Mouse (Mus musculus) adrenal gland (tissue): ENCODE measurements around the gene Rps12.
"Not testable (repeated sequence)": the region's sequence is repeated elsewhere in the genome, so short reads cannot be mapped to it uniquely, and the experiment has no call there.

ENCODE experiments used
- intact Hi-C: fragments of 180-260 bp; cut with DNase I; formaldehyde crosslinking; loops from one replicate; pipeline ENCODE4 v1.15.1; 2025
- long read RNA-seq, 2 experiments: library from polyadenylated mRNA; unstranded; transcript quantifications; one replicate each; pipeline ENCODE4 v2.0.0; 2020; ENCODE audit warnings: borderline replicate concordance in 1 of 2; ENCODE audit not compliant: insufficient replicate concordance in 1 of 2

Rps12 gene
- long read RNA-seq, experiment 1, transcript Rps12-203 (6 exons, 584 nt), result major isoform, 133 of 144 reads
- long read RNA-seq, experiment 1, partial matches to known transcripts, result 0 of 144 reads
- long read RNA-seq, experiment 1, other reads (novel, unspliced or antisense), result 8 of 144 reads
- long read RNA-seq, experiment 2, transcript Rps12-203 (6 exons, 584 nt), result major isoform, 98 of 103 reads
- long read RNA-seq, experiment 2, partial matches to known transcripts, result 1 of 103 reads
- long read RNA-seq, experiment 2, other reads (novel, unspliced or antisense), result 4 of 103 reads

DNA sequence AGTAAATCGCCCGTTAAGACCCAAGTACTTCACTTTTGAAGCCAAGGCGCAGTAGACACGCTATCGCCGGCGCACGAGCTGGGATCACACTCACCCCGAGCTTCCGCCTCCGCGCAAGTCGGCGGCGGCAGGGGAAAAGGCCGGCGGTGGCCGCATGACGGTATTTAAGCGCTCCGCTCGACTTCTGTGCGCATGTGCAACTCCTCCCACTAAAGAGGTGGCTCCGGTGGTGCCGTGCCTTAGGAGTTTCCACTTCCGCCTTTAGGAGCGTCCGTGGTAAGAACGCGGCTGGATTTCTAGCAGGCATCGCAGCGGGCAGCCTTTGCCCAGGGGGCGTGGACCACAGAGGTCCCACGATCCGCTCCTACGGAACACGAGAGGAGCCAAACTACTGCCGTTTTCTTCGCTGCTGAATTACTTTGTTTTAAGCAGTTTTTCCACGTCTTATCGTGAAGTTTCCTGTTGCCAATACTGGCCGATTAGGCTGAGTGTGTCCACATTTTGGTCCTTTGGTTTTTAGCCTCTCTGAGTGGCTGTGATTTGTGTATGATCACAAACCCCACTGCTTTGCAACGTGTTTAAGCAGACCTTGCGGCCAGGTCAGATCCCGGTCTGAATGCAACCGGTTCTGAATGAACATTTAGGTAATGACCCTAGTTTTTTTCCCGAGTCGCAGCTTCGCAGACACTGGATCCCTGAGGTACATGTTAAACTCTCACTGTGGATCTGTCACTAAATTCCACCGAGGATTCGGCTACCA lies at the start of gene Rps12:
Rps12 (minus strand) TSS at position 214 of the 760 bp plus-strand sequence.
- intact Hi-C loops, result no loop called here

DNA sequence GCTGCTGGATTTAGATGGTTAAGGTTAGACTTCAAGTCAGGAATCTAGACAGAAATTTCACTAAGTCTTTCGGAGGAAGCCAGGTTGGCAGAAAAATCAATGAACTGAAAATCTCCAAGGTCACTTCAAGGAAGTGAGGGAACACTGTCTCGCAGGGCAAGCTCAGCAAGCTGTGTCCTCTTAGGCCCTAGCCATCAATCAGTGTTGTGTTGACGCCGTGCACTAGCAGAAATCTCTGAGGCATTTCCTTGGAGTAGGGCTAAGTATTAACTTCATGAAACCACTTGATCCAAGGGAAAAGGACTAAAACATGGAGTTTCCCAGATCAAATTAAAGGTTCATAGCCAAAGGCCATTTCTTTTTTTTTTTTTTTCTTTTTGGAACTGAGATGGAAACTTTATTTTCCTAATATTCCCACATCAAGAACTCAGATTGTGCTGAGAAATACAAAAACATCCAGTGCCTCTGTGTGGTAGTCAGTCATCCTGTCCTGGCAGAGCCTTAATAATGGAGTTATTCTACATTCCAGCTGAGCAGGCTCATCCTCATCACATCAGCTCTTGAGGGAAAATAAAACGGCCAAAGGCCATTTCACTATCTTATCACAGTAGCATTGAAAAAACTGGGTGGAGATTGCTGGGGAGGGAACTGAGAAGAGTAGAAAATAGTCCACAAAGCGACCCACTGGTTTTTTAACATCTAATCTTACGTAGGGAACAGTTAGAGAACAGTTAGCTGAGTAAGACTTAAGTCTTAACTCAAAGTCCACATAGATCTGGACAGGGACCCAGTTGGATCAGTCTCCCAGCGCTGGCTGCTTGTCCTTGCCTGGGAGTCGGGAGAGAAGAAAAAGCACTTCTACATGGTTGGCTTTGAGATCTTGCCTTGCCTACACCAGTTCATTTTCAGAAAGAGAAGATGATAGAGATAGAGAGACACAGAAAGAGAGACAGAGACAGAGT lies 49.2 kb upstream of the Rps12 start:
- intact Hi-C loops, result no loop called here

DNA sequence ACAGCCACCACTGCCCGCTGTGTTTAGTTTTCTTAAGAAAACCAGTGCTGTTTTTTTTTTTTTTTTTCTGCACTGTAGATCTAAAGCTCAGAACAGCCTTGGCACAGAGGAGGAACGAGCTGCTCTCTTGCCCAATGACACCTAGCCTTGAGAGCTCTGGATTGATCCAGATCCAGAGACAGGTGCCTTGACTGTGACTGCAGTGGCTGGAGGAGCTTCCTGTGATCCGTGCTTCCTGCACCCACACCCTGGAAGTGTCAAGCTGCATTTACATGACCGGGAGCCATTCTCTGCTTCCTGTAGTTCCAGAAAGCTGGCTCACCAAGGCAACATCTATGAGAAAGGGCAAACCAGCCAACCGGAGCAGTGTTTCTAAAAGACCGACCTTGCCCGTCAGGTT lies 39.4 kb upstream of the Rps12 start:
- intact Hi-C loops, result no loop called here

DNA sequence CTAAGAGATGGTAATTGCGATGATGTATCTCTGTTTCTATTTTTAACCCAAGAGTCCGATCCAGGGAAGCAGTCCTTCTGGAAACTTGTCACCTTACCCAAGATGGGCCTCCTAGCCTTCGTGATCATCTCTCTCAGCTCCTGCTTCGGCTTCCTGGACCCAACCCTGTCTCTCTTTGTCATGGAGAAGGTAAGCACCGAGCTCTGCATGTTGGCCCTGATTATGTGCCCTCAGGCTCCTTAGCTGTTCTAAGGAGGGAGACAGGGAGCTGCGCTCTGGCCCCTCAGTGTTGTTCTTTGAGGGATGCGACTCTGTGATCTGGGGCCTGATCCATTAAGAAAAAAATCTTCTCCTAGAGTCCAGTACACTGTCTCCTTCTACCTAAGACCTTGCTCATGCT lies 29.2 kb upstream of the Rps12 start:
- intact Hi-C loops, result loop anchor here (10.0 kb wide), 1 partner anchor 479 kb away; no protein-coding TSS in a partner anchor

DNA sequence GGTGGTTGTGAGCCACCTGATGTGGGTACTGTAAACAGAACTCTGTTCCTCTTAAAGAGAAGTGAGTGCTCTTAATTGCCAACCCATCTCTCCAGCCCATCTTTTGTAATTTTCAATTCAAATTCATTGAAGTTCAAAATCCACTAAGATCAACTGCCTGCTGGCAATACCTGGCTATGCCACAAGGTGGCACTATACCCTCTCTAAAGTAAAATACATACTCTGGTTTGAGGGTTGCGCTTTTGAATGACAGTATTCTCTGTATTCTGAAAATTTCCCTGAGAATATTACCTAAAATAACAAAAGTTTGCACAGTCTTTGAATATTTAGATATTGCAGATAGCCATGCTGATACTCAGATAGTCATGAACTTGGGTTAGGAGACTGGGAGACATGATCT lies 28.1 kb upstream of the Rps12 start:
- intact Hi-C loops, result loop anchor here (2.0 to 10.0 kb wide), 2 partner anchors 164 to 480 kb away; no protein-coding TSS in a partner anchor

DNA sequence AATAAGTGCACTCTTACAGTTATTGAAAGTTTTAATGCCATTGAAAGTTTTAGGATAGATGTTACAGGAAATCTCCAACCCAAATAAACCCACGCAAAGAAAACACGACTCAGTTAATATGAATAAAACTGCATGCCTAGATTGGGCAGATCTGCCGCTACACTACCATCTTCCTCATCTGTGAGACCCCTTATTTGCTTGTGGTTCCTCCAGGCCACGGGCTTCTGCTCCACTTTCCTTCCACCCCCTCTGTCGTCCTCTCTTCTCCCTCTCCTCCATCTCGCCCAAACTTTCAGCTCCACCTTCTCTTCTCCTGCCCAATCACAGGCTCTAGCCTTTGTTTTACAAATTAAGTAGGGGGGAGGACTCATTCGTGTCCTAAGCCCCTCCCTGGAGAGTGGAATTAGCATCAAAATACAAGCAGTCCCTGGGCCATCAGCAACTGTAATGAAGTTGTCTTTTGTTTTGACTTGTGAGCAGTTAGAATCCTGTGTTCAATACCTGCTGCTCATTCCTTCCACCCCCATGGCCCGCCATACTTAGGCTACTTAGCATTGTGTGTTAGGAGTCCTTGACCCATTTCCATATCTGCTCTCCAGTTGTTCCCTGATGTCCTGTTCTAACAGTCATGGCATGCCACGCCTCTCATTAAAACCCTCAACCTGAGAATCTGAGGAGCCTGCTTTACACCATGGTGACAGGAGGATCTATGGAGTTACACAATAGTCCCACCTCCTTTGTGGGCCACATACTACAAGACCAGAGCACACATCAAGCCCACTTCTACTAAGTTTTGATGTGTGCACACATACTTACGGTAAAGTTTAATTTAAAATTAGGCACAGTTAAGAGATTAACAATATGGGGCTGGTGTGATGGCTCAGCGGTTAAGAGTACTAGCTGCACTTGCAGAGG lies 26.0 kb upstream of the Rps12 start:
- intact Hi-C loops, result loop anchor here (5.0 to 10.0 kb wide), 3 partner anchors 269 to 482 kb away; no protein-coding TSS in a partner anchor

DNA sequence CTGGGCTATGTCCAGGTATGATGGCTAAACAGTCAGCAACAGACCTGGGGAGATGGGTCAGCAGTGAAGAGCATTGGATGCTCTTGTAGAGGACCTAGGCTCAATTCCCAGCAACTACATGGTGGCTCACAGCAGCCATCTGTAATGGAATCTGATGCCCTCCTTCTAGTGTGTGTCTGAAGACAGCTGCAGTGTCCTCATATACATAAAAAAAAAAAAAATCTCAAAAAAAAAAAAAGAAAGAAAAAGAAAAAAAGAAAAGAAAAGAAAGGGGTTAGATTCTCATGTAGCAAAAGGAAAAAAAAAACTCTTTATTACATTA lies 25.3 kb upstream of the Rps12 start:
- intact Hi-C loops, result loop anchor here (5.0 to 10.0 kb wide), 3 partner anchors 270 to 482 kb away; no protein-coding TSS in a partner anchor

DNA sequence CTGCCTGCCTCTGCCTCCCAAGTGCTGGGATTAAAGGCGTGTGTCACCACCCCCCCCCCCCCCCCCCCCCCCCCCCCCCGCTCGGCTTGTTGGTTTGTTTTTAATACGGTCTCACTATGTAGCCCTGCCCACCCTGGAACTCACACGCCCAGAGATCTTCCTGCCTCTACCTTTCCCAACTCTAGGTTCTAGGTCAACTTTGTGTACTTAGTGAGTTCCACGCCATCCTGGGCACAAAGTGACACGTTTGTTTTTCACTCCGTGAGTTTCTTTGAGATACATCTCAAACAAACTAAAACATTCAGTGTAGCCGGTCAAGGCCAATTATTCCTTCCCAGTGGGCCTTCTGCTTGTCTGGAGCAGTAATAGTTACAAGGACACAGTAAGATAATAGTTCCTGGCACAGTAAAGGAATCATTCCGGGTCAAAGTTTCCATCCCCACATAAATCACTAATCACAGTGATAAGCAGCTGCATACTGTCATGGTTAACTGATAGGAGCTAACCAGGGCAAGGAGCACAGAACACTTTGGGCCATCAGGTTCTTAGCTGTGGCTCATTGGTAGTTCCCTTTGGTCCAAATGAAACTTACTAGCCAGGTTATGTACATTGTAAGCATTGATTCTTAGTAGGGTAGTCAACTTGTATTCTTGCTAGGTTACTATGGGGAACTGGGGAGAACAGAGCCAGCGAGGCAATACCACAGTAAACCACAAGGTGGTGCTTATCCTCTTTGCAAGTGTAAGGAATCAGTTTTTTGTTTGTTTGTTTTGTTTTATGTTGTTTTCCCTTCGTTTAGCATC lies 24.8 kb upstream of the Rps12 start:
- intact Hi-C loops, result loop anchor here (5.0 to 10.0 kb wide), 3 partner anchors 270 to 483 kb away; no protein-coding TSS in a partner anchor

DNA sequence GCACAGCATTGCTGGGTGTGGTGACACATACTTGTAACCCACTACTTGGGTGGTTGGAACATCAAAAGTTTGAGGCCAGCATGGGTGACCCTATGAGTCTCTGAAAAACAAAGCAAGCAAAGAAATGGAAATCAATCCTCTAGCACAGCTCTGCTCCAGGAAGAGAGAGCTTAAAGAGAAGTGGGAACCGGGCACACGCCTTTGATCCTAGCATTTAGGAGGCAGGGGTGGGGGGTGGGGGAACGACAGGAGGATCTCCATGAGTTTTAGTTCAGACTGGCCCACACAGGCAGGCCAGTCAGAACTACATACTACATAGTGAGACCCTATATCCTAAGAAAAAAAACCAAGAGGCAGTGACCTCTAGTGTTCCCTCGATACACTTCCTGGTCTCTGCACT lies 19.1 kb upstream of the Rps12 start:
- intact Hi-C loops, result no loop called here

DNA sequence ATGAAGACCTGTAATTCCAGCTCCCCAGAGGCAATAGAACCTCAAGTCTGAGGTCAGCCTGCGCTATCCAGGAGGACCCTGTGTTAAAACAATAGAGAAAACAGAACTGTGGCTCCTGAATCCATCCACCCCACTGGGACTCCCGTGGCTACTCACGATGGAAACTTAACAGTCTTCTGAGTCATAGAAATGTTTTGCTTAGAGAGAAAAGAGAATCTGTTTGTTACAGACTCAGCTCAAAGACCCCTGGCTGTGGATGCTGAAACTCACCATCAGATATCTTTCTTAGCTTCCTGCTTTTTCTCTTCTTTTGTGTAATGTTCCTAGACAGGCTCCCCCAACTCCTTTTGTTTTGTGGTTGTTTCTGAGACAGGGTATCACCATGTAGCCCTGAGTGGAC lies 17.6 kb upstream of the Rps12 start:
- intact Hi-C loops, result no loop called here

DNA sequence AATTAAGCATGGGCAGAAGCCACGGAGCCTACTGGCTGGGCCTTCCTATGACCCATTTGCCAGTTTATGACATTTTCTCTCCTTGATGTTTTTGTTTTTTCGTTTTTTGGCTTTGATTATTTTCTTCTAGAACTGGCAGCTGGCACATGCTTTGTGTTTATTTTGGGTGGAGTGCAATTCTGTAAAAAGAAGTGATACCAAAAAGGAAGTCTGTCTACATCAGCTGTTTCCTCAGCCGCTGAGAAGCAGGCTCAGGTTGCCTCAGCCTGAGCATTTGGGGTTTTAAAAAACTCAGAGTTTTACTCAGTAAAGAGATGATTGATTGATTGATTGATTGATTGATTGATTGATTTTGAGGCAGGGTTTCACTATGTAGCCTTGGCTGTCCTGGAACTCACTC lies 15.8 kb upstream of the Rps12 start:
- intact Hi-C loops, result no loop called here

DNA sequence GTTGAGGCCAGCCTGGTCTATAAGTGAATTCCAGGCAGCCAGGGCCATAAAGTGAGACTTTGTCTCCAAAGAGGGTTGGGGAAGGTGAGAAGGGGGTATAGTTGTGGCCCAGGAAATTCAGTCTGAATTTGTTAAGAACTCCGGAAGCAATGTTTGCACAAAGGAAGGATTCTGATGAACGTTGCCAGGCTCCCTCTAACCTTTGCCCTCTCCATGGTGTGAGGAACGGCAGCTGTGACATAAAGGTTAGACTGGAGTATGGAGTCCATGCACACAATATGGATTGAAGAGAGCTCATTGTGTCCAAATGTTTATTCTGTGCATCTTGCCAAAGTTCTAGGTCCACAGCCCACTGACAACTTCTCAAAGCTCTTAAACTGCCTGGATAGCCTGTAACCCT lies 12.9 kb upstream of the Rps12 start:
- intact Hi-C loops, result no loop called here

DNA sequence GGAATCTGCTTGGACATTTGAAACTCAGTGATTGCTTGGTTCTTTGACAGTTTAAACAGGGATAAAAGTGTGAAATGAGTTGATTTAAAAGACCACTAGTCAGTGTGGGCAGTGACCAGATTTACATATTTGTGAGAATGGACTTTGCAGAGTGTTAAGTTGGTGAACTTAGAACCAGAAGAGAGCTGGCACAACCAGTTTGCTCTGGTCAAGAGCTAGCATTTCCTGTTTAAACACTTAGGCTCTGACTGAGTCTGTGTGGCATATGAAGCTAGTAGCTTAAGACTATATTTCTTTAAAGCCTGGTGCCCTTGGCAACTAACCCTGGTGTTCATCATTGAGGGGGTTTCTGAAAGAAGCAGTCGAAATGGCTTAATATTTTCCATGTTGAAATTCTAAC lies 11.1 kb upstream of the Rps12 start:
- intact Hi-C loops, result no loop called here

DNA sequence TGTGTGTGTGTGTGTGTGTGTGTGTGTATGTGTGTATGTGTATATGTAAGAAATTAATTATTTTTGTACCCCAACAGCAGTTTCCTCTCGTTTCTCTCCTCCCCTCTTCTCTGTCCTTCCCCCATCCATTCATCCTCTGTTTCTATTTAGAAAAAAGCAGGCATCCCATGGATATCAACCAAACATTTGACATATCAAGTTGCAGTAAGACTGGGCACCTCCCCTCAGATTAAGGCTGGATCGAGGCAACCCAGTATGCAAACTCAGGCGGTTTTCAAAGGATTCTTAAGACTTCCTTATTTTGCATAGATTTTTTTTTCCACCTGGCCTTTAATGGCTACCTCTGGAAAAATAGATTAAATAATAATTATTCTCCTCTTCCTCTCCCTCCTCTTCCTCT lies 10.5 kb upstream of the Rps12 start:
- intact Hi-C loops, result no loop called here

DNA sequence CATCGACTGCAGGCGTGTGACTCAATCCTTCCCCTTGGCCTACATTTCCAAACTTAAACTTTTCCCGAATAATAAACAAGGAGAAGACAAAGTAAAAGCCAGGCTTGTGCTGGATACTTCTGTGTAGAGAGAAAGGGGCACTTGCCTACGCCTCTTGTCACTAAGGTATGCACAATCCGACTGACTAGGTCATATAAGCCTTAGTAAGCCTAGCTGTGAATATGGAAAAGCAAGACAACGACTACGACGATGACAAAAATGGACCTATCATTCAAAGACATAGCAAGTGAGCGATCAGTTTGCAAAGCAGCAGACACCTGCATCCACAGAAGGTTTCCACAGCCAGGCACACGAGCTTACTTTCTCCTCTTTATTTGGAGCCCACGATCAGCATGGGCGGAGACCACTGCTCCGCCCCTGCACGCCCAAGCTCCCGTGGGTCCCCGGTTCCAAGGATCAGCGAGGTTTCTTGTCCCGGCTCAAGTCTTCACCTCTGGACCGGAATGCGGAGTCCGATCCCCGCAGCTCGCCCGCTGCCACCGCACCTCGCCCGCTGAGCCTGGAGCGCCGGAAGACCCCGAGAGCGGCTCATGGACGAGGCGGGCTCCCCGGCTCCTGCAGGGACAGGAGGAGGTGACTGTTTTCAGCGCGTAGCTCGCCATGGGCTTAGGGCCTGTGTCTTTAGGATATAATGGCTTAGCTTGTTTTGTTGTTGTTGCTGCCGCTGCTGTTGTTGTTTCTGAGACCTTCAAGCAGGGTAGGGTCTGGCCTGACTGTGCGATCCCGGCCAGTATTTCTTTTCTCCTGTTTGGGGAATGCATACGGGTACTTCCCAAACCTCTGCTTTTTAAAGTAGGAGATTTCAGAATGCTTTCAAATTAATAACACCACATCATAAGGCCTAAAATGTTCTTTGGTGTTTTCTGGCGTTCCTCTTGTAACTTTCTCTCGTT lies 9.8 kb upstream of the Rps12 start, which contains the start of gene Slc18b1:
Slc18b1 (plus strand) TSS at position 436 of the 953 bp plus-strand sequence.
- intact Hi-C loops, result no loop called here

DNA sequence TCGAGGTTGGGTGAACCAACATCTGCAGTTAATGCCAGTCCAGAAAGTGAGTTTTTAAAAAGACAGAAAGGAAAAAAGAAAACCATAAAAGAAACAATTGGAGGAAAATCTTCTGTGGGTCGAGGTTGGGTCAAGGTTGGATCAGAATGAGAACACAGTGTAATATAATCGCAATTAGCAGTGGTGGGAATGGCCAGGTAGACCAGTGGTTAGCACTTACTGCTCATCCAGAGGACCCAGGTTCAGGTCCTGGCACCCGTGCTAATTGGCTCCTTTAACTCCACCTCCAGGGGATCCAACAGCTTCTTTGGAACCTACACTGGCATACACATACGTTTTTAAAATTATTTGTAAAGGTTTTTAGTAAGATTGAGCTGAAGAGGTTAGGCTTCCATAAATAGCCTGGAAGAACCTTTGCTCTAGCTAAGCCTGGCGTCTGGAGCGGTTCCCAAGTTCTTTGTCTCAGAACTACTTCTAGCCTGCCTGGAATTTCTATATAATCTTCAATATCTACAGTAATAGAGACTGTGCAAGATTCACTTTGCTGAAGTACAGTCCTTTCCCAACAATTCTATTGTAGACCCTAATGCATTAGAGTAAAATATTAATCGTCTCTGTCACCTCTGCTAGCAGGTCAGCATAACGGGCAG lies 8.9 kb upstream of the Rps12 start:
- intact Hi-C loops, result no loop called here

DNA sequence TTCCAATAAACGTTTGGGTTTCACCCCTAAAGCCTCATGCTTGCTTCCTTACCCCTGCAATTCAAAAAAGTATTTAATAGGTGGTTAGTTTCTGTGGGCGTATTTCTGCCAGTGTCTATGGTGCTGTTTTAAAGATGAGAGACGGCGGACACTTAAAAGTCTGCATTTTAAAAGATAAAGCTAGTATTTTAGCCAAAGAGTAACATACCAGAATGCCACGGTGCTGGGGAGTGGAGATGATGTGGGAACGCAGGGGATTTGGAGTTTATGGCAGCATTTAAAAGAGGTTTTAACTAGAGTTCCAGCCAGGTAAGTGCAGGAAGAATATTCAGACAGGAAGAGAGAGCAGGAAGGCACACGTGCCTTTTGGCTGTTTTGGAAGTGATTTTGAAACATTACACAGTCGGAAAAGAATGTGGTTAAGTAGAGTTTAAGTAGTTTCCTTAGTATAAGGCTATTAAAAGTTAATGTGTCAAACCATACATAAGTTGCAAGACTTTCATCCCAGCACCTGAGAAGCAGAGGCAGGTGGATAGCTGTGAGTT lies 1.1 kb upstream of the Rps12 start:
- intact Hi-C loops, result no loop called here

DNA sequence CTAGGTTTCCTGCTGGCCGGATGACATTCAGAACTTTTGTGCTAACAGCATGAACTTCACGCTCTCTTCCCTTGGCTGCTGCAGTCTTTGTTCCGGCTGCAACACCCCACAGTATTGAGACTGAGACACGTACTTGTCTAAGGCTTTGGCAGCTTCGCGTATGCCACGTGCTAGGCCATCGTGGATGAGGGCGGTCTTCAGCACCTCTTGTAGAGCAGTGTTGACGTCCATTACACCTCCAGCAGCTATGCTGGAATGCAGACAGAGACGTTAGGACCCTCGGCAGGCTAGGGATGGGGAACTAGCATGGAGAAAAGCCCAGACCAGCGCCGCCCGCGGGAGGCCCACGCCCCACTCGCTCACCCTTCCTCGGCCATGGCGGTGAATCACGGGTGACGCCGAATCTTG lies 440 bp downstream of the Rps12 start:
- intact Hi-C loops, result not testable (repeated sequence)
